Mouse (Mus musculus) heart, postnatal 0 days (tissue): Measurements from ENCODE around the gene Ugt2a2. TPM values are rescaled to one million over a fixed set of nuclear protein-coding genes. Genes with fewer than 3 reads are reported as not detected.
"Not testable (repeated sequence)": the region's sequence is repeated elsewhere in the genome, so short reads cannot be mapped to it uniquely, and the experiment has no call there.

Source experiments
- ATAC-seq: fragments of 200-750 bp; cut with Nextera tagmentation; 2 replicates; pipeline ENCODE4 v1.8.0; 2017; ENCODE audit warnings: low read depth, moderate number of reproducible peaks, moderate library complexity; ENCODE audit not compliant: insufficient read depth
- DNase-seq: peaks from one replicate; pipeline ENCODE4 v3.0.0-alpha.2; 2016; ENCODE audit warnings: low spot score
- H3K27ac ChIP-seq: fragments of 300-500 bp; sonication (generic); 2 replicates; pipeline ENCODE4 v1.5.1; 2014; ENCODE audit warnings: low read depth, mild to moderate bottlenecking
- H3K27me3 ChIP-seq: fragments of 300-500 bp; sonication (generic); 2 replicates; pipeline ENCODE4 v1.6.1; 2014; ENCODE audit warnings: low read length, mixed read lengths; ENCODE audit not compliant: control insufficient read depth, insufficient read depth
- H3K36me3 ChIP-seq: fragments of 300-500 bp; sonication (generic); replicated peaks from 2 replicates; pipeline ENCODE4 v1.6.1; 2014; ENCODE audit warnings: low read length, mixed read lengths; ENCODE audit not compliant: control insufficient read depth, insufficient read depth
- H3K4me1 ChIP-seq: fragments of 300-500 bp; sonication (generic); 2 replicates; pipeline ENCODE4 v1.6.1; 2014; ENCODE audit warnings: antibody characterized with exemption; ENCODE audit not compliant: control insufficient read depth, insufficient read depth
- H3K4me2 ChIP-seq: fragments of 300-500 bp; sonication (generic); 2 replicates; pipeline ENCODE4 v1.6.1; 2014; ENCODE audit warnings: low read depth, mild to moderate bottlenecking, low read length, moderate library complexity
- H3K4me3 ChIP-seq: fragments of 300-500 bp; sonication (generic); 2 replicates; pipeline ENCODE4 v1.5.1; 2014; ENCODE audit warnings: low read depth, low read length
- H3K9ac ChIP-seq: fragments of 300-500 bp; sonication (generic); replicated peaks from 2 replicates; pipeline ENCODE4 v1.6.1; 2014; ENCODE audit warnings: low read depth, low read length, mixed read lengths
- H3K9me3 ChIP-seq: fragments of 300-500 bp; sonication (generic); replicated peaks from 2 replicates; pipeline ENCODE4 v1.6.1; 2016; ENCODE audit warnings: low read length; ENCODE audit not compliant: control insufficient read depth
- CTCF ChIP-seq: IDR thresholded peaks from 2 replicates; pipeline ENCODE4 v1.5.1; 2016; ENCODE audit warnings: antibody characterized with exemption, control low read depth, low read depth
- EP300 ChIP-seq: IDR thresholded peaks from 2 replicates; pipeline ENCODE4 v1.6.1; 2016; ENCODE audit warnings: antibody characterized with exemption, low read depth
- WGBS: fragments of 180-500 bp; shearing (Covaris S2); extraction: QIAGEN DNeasy Blood & Tissue Kit; methylation state at CpG from one replicate; pipeline ENCODE4 v1.1.7; 2014; 5-methylcytosine and 5-hydroxymethylcytosine counted together
- polyA plus RNA-seq: library from polyadenylated mRNA; unstranded; fragments of >200 nt; fragmentation: Nextera tagmentation; extraction: Ambion mirVana; gene quantifications from 2 replicates; pipeline ENCODE4 v1.2.1, GENCODE M21; 2015
- total RNA-seq: library from RNA; depleted of rRNA; stranded (reverse); fragments of >200 nt; gene quantifications from 2 replicates; pipeline ENCODE4 v1.2.3, GENCODE M21; 2014; ENCODE audit warnings: low replicate concordance; rRNA removed

Ugt2a2 gene
- total RNA-seq, result not detected in 2 replicates
- not detected in 2 replicates for polyA plus RNA-seq

GRCm38 (mm10) chr5:87482160-87482559 lies at the start of gene Ugt2a2:
Ugt2a2 (minus strand) TSS chr5:87482260.
- H3K9me3 ChIP-seq, result no peaks in the 10 kb centered on the region
- H3K27ac ChIP-seq, result no peak within 1 kb of the TSS
- H3K27me3 ChIP-seq, result no peaks in the 10 kb centered on the region
- H3K9ac ChIP-seq, result no peak within 1 kb of the TSS
- WGBS, result 70% methylated on average over 5 of the region's 5 CpGs
- DNase-seq, result no peak
- no peaks in the 10 kb centered on the region for H3K4me1 ChIP-seq
- no peak within 1 kb of the TSS for H3K4me3 ChIP-seq
- TF ChIP-seq CTCF (no peak), EP300 (no peak)
- no peak within 1 kb of the TSS for H3K4me2 ChIP-seq
- ATAC-seq, result no peak
- H3K36me3 ChIP-seq, result no peaks in the 10 kb centered on the region

GRCm38 (mm10) chr5:87523561-87523960 lies 41.5 kb upstream of the Ugt2a2 start:
- H3K27me3 ChIP-seq, H3K4me1 ChIP-seq, H3K9ac ChIP-seq, ATAC-seq, H3K4me3 ChIP-seq, H3K9me3 ChIP-seq, H3K4me2 ChIP-seq, DNase-seq, H3K36me3 ChIP-seq, H3K27ac ChIP-seq: not testable (repeated sequence)
- 85% methylated on average over 2 of the region's 2 CpGs for whole genome bisulfite sequencing

- H3K4me1 ChIP-seq, result no peaks in the 10 kb centered on the region
- no peaks in the 10 kb centered on the region for H3K36me3 ChIP-seq
- H3K9me3 ChIP-seq, result no peaks in the 10 kb centered on the region
- 55% methylated on average over 4 of the region's 4 CpGs for WGBS
- H3K27me3 ChIP-seq, result no peaks in the 10 kb centered on the region
- no peak overlapping the region for H3K27ac ChIP-seq
- ATAC-seq (no peak), DNase-seq (no peak)
- no peak for TF ChIP-seq CTCF
- TF ChIP-seq EP300, result no peak
- no peak overlapping the region for H3K9ac ChIP-seq
- H3K4me3 ChIP-seq, result no peak overlapping the region
- H3K4me2 ChIP-seq, result no peak overlapping the region
These were observed 23.9 kb upstream of the Ugt2a2 start for GRCm38 (mm10) chr5:87505776-87506458.

- no peak for TF ChIP-seq EP300
- TF ChIP-seq CTCF, result no peak
- Histone ChIP-seq H3K4me3 (no peak overlapping the region), H3K36me3 (no peaks in the 10 kb centered on the region), H3K27ac (no peak overlapping the region), H3K27me3 (no peaks in the 10 kb centered on the region), H3K9me3 (no peaks in the 10 kb centered on the region), H3K4me2 (no peak overlapping the region), H3K4me1 (no peaks in the 10 kb centered on the region), H3K9ac (no peak overlapping the region)
- no peak for DNase-seq
- ATAC-seq, result no peak
- WGBS, result 55% methylated on average over 1 of the region's 1 CpGs
These were observed 20.6 kb upstream of the Ugt2a2 start for GRCm38 (mm10) chr5:87502687-87503086.

GRCm38 (mm10) chr5:87499341-87499740 lies 17.3 kb upstream of the Ugt2a2 start:
- TF ChIP-seq EP300 (no peak), CTCF (no peak)
- H3K9me3 ChIP-seq, result no peaks in the 10 kb centered on the region
- peak; percentile 77 for ATAC-seq
- no peak overlapping the region for H3K4me3 ChIP-seq
- no peak overlapping the region for H3K4me2 ChIP-seq
- peak overlapping the region; percentile 16; the same call in 1 of the 2 replicates for H3K27ac ChIP-seq
- no peaks in the 10 kb centered on the region for H3K4me1 ChIP-seq
- H3K36me3 ChIP-seq, result no peaks in the 10 kb centered on the region
- peak; percentile 56 for DNase-seq
- no peak overlapping the region for H3K9ac ChIP-seq
- H3K27me3 ChIP-seq, result no peaks in the 10 kb centered on the region

GRCm38 (mm10) chr5:87498936-87499335 lies 16.9 kb upstream of the Ugt2a2 start:
- H3K36me3 ChIP-seq, result no peaks in the 10 kb centered on the region
- no peak overlapping the region for H3K9ac ChIP-seq
- H3K27me3 ChIP-seq, result no peaks in the 10 kb centered on the region
- TF ChIP-seq EP300, result peak; percentile 69
- TF ChIP-seq CTCF, result no peak
- H3K4me1 ChIP-seq, result no peaks in the 10 kb centered on the region
- H3K4me2 ChIP-seq, result no peak overlapping the region
- no peak overlapping the region for H3K4me3 ChIP-seq
- no peaks in the 10 kb centered on the region for H3K9me3 ChIP-seq
- ATAC-seq (peak; percentile 85), DNase-seq (peak; percentile 32)
- no peak overlapping the region for H3K27ac ChIP-seq
